Mouse (Mus musculus) kidney, adult 2 months (tissue): ENCODE data around the gene Myh11. TPM values are rescaled to one million over a fixed set of nuclear protein-coding genes. Genes with fewer than 3 reads are reported as not detected.
A peak's percentile ranks its signal among the peaks of the same experiment; 100 is the strongest.

Experiments used
- DNase-seq: peaks from one replicate; pipeline ENCODE4 v3.0.0; 2021
- H3K27ac ChIP-seq: fragments of 200-500 bp; 2 replicates; pipeline ENCODE4 v1.5.1; 2012; ENCODE audit warnings: low read depth, low read length, control low read depth, inconsistent platforms; ENCODE audit not compliant: insufficient read depth
- H3K27me3 ChIP-seq: fragments of 200-500 bp; replicated peaks from 2 replicates; pipeline ENCODE4 v1.6.1; 2012; ENCODE audit warnings: mild to moderate bottlenecking, moderate library complexity, low read length, inconsistent platforms; ENCODE audit not compliant: control insufficient read depth, insufficient read depth
- H3K36me3 ChIP-seq: fragments of 200-500 bp; 2 replicates; pipeline ENCODE4 v1.6.1; 2012; ENCODE audit warnings: mild to moderate bottlenecking, moderate library complexity, low read length, inconsistent platforms; ENCODE audit not compliant: control insufficient read depth, insufficient read depth
- H3K4me1 ChIP-seq: fragments of 200-500 bp; 2 replicates; pipeline ENCODE4 v1.6.1; 2011; ENCODE audit warnings: low read length; ENCODE audit not compliant: control insufficient read depth, insufficient read depth
- H3K4me3 ChIP-seq: fragments of 200-500 bp; 2 replicates; pipeline ENCODE4 v1.5.1; 2011; ENCODE audit warnings: mild to moderate bottlenecking, low read depth, low read length, control low read depth; ENCODE audit not compliant: insufficient read depth
- CTCF ChIP-seq: fragments of 200-500 bp; conservative IDR thresholded peaks from 2 replicates; pipeline ENCODE4 v1.5.1; 2011; ENCODE audit warnings: low read depth, mild to moderate bottlenecking, control low read depth, low read length, moderate library complexity, mixed read lengths; ENCODE audit not compliant: insufficient read depth, insufficient read length
- POLR2A ChIP-seq: fragments of 200-500 bp; IDR thresholded peaks from one replicate; pipeline ENCODE4 v1.6.1; 2011; ENCODE audit warnings: low read depth, low read length, control low read depth
- WGBS: fragments of 180-500 bp; shearing (Covaris S2); methylation state at CpG from one replicate; pipeline ENCODE4 v1.1.7; 2018; 5-methylcytosine and 5-hydroxymethylcytosine counted together
- polyA plus RNA-seq: library from polyadenylated mRNA; depleted of rRNA; stranded (reverse); fragments of >200 nt; gene quantifications from 2 replicates; pipeline ENCODE4 v1.2.3, GENCODE M21; 2012; rRNA removed

Gene Myh11
- polyA plus RNA-seq = 5.9 and 10.3 TPM in 2 replicates

- no peaks in the 10 kb centered on the region for H3K27me3 ChIP-seq
- no peak within 1 kb of the TSS for H3K27ac ChIP-seq
- H3K4me1 ChIP-seq = no peaks in the 10 kb centered on the region
- WGBS = 3% methylated on average over 16 of the region's 16 CpGs
- no peak within 1 kb of the TSS for H3K4me3 ChIP-seq
- DNase-seq = peak; percentile 68
- no peak for TF ChIP-seq POLR2A
- TF ChIP-seq CTCF = peak; percentile 59
- H3K36me3 ChIP-seq = no peaks in the 10 kb centered on the region
Measured at GRCm38 (mm10) chr16:14291223-14291622, at the start of gene Myh11. Gene Myh11 (minus strand): TSS chr16:14291372.

GRCm38 (mm10) chr16:14328156-14328555 lies 37.0 kb upstream of the Myh11 start:
- DNase-seq = no peak
- WGBS = 62% methylated on average over 1 of the region's 1 CpGs

GRCm38 (mm10) chr16:14320494-14320893 lies 29.3 kb upstream of the Myh11 start:
- Histone ChIP-seq H3K4me3 (no peak overlapping the region), H3K27me3 (no peaks in the 10 kb centered on the region), H3K36me3 (no peaks in the 10 kb centered on the region), H3K4me1 (peaks cover 3% of the 10 kb centered on the region; the same call in 1 of the 2 replicates), H3K27ac (no peak overlapping the region)
- DNase-seq = no peak
- TF ChIP-seq POLR2A (no peak), CTCF (no peak)
- WGBS = 62% methylated on average over 1 of the region's 1 CpGs

More at GRCm38 (mm10) chr16:14328156-14328555, 37.0 kb upstream of the Myh11 start:
- H3K36me3 ChIP-seq = no peaks in the 10 kb centered on the region
- TF ChIP-seq CTCF (no peak), POLR2A (no peak)
- no peak overlapping the region for H3K4me3 ChIP-seq
- H3K27me3 ChIP-seq = no peaks in the 10 kb centered on the region
- H3K4me1 ChIP-seq = no peaks in the 10 kb centered on the region
- H3K27ac ChIP-seq = no peak overlapping the region

GRCm38 (mm10) chr16:14319681-14320080 lies 28.5 kb upstream of the Myh11 start:
- Histone ChIP-seq H3K36me3 (no peaks in the 10 kb centered on the region), H3K27me3 (no peaks in the 10 kb centered on the region), H3K27ac (no peak overlapping the region), H3K4me1 (peaks cover 3% of the 10 kb centered on the region; the same call in 1 of the 2 replicates), H3K4me3 (no peak overlapping the region)
- no peak for DNase-seq
- TF ChIP-seq POLR2A = no peak
- TF ChIP-seq CTCF = no peak
- 89% methylated on average over 3 of the region's 3 CpGs for WGBS

- Histone ChIP-seq H3K36me3 (no peaks in the 10 kb centered on the region), H3K4me1 (peaks cover 3% of the 10 kb centered on the region; the same call in 1 of the 2 replicates), H3K27ac (peak within 1 kb of the TSS; percentile 49), H3K27me3 (no peaks in the 10 kb centered on the region), H3K4me3 (peak within 1 kb of the TSS; percentile 72)
- peak; percentile 57 for TF ChIP-seq POLR2A
- TF ChIP-seq CTCF = no peak
- 3% methylated on average over 51 of the region's 51 CpGs for WGBS
- peak; percentile 99 for DNase-seq
Measured at GRCm38 (mm10) chr16:14316884-14317876, 26.0 kb upstream of the Myh11 start, which contains the start of gene Fopnl. Gene Fopnl (minus strand): TSS chr16:14317405.

GRCm38 (mm10) chr16:14312914-14313313 lies 21.7 kb upstream of the Myh11 start:
- WGBS = 90% methylated on average over 7 of the region's 7 CpGs
- Histone ChIP-seq H3K36me3 (peaks cover 2% of the 10 kb centered on the region; the same call in 1 of the 2 replicates), H3K27ac (no peak overlapping the region), H3K4me3 (no peak overlapping the region), H3K4me1 (peaks cover 3% of the 10 kb centered on the region; the same call in 1 of the 2 replicates), H3K27me3 (no peaks in the 10 kb centered on the region)
- DNase-seq = no peak
- TF ChIP-seq CTCF (no peak), POLR2A (no peak)

- Histone ChIP-seq H3K36me3 (peaks cover 2% of the 10 kb centered on the region; the same call in 1 of the 2 replicates), H3K27ac (no peak overlapping the region), H3K4me3 (no peak overlapping the region), H3K4me1 (peaks cover 3% of the 10 kb centered on the region; the same call in 1 of the 2 replicates), H3K27me3 (no peaks in the 10 kb centered on the region)
- 54% methylated on average over 6 of the region's 6 CpGs for WGBS
- DNase-seq = peak; percentile 28
- TF ChIP-seq CTCF (peak; percentile 67), POLR2A (no peak)
Measured at GRCm38 (mm10) chr16:14311371-14311770, 20.2 kb upstream of the Myh11 start.
